Mouse (Mus musculus) ES-Bruce4 (cell line): Measurements from ENCODE around the gene Dclk1.

Experiments
- CTCF ChIP-seq: IDR thresholded peaks from one replicate; pipeline ENCODE4 v1.8.1; 2011; ENCODE audit warnings: low read depth, low read length
- EP300 ChIP-seq: IDR thresholded peaks from 2 replicates; pipeline ENCODE4 v1.6.1; 2011; ENCODE audit warnings: low read depth, low read length; ENCODE audit not compliant: insufficient read depth
- POLR2A ChIP-seq: IDR thresholded peaks from one replicate; pipeline ENCODE4 v1.8.1; 2011; ENCODE audit warnings: low read length; ENCODE audit not compliant: insufficient read depth

GRCm38 (mm10) chr3:55526470-55526869 is 284.3 kb downstream of the Dclk1 start:
- TF ChIP-seq CTCF (no peak), EP300 (no peak), POLR2A (no peak)
